Mouse (Mus musculus) telencephalon, adult 2 months (tissue): ENCODE measurements around the gene Fry.
A peak's percentile ranks its signal among the peaks of the same experiment; 100 is the strongest.
"Not testable (repeated sequence)": the region's sequence is repeated elsewhere in the genome, so short reads cannot be mapped to it uniquely, and the experiment has no call there.

ENCODE experiments used
- DNase-seq: peaks from one replicate; pipeline ENCODE4 v3.0.0-alpha.2; 2011; ENCODE audit warnings: low read depth, low spot score

The Fry gene

GRCm38 (mm10) chr5:150453490-150453889 is 335.0 kb downstream of the Fry start:
- no peak for DNase-seq

- no peak for DNase-seq
Measured at GRCm38 (mm10) chr5:150457165-150457903, 338.9 kb downstream of the Fry start.

GRCm38 (mm10) chr5:150457904-150458739 is 339.7 kb downstream of the Fry start:
- no peak for DNase-seq

DNA sequence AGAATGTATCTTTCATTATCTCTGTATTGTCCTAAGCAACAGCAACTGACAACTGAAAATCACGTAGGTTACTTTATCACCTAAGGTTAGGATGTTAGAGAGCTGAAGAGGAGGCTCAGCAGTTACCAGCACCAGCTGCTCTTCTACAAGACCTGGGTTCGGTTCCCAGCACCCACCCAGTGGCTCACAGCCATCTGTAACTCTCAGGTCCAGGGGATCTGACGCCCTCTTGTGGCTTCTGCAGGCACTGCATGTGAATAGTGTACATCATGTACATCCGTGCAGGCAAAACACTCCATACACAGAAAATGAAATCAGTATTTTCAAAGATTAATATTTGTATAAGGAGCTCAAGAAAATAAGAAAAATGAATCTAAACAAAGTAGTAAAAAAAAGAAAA is 341.4 kb downstream of the Fry start:
- DNase-seq = no peak

GRCm38 (mm10) chr5:150464721-150465120 is 346.3 kb downstream of the Fry start:
- DNase-seq = no peak

DNA sequence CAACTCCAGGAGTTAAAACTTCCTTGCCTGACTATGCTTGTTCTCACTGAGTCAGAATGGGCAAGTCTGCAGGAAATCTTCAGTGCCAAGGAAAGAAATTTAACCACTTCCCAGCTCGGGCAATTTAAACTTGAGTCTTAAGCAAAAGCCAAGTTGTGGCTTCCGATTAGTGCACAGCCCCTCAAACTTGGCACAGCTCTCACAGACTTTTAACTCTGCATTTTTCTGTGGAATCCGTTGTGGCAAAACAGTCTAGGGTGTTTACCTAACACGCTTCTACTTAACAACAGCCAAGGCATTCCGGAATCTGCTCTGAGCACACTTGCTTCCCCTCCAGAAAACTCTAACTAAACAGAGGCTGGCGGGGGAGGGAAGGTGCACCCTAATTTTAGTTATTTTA is 346.8 kb downstream of the Fry start:
- DNase-seq = no peak

DNA sequence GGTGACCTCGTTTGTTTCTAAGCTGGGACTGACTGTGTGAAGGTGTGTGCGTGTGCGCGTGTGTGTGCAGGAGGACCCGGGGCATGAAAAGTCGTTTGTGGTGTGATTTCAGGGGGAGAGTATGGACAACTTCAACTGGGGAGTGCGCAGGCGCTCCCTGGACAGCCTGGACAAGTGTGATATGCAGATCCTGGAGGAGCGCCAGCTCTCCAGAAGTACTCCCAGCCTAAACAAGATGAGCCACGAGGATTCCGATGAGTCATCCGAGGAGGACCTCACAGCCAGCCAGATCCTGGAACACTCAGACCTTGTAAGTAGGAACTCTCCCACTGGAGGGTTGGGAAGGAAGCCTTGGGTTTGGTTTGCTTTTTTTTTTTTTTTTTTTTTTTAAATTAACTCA is 347.7 kb downstream of the Fry start:
- DNase-seq = peak; percentile 89

DNA sequence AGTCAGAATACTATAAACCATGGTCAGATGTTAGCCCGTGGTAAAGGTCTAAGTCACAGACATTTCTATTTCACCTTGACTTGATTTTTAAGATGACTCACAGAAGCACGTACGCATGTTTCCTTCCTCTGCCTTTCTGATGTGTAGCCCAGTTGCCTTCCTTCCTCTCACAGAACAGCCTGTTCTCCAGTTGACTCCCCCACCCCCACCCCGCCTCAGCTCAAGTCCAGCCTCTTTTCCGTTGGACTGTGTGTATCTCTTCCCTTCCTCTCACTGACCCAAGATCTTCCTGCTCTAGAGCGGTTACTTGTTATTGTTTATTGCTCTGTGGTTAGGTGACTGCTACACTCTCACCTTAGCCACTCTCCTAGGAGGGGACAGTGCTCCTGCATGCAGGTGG is 350.0 kb downstream of the Fry start:
- DNase-seq = no peak

- DNase-seq = no peak
Measured at GRCm38 (mm10) chr5:150477364-150477763, 358.9 kb downstream of the Fry start.

DNA sequence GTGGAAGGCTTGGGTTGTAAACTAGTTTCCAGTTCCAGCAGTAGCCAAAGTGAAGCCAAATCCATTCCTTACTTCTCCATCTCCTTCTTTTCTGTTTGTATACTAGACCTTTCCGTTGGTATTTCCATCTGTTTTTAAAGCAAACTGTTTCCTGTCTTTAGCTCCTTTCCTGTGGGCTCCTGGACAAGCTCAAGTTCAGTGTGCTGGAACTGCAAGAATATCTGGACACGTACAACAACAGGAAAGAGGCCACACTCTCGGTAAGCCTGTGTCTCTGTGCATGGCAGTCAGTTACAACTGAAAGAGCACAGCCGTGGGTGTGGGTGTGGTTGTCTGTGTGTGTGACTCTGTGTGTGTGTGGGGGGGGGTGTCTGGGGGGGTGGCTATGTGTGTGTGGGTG is 360.2 kb downstream of the Fry start:
- no peak for DNase-seq

DNA sequence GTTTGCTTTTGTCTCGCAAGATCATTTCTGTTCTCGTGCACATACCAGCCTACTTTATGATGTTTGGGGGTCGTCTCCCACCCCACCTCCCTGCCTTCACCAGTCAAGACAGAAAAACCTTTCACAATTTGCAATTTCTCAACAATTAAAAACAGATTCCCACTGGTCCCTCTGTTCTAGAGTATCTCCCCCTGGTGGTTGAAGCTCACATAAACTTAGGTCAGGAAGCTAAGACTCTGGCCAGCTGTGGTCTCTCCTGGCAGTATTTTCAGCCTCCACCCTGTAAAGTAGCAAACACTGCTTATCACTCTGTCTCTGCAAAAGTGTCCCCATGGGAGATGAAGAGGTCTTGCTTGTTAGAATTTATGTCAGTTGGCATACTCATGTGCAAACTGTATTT is 366.8 kb downstream of the Fry start:
- DNase-seq = no peak

DNA sequence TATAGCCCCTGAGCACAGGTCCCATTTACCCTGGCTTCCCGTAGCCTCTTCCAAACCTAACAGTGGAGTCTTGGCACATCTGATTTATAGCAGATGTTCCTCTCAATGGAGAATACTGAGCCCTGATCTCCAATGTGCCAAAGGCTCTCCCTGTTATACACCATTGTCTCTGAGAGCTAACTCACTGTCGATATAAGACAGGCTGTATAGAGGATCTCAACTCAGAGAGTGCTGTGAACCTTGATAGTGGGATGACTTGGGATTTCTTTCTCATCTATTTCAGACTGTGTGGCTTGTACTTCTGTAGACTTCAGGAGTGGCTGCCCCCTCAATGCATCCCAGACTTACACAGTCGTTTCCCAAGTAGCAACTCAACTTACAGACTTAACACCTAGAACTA is 371.8 kb downstream of the Fry start:
- DNase-seq = no peak

DNA sequence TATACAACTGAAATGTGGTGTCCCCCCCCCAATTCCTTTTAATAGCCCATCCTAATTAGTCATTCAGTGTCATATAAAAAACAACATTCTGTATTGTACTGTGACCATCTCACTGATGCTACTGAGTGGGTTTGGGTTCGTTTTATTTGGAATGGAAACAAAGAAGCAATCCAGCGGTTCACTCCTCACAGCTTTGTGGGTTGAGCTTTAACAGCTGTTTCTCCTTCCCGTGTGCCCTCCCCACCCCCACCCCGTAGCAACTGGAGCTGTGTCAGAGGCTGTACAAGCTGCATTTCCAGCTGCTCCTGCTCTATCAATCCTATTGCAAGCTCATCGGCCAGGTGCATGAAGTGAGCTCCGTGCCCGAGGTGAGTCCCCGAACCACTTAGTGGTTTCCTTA is 372.4 kb downstream of the Fry start:
- DNase-seq = no peak

DNA sequence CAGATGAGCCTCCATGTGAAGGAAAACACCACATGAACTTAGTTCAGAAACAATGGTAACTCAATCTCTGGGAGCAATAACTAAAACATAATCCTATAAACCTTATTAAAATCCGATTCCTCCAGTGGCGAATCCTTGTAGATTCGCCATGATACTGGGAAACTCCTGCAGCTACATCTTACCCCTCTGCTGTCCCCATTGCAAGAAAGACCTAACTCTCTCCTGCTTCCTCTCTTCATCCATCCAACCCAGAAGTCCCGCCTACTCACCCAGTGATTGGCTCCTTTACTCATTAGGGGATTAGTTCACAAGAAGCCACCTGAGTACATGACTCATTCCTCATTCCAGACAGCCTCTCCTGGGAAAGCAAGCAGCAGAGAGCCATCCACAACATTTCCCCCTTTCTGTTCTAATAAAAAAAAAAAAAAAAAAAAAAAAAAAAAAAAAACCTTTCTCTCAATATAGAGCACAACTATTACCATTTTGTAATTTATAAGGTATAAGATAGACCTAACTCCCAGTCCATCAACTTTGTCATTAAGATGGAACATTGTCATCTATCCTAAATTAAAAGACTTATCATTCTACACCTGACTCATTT is 373.2 kb downstream of the Fry start:
- DNase-seq = not testable (repeated sequence)

- DNase-seq = no peak
Measured at GRCm38 (mm10) chr5:150495792-150496191, 377.3 kb downstream of the Fry start.

DNA sequence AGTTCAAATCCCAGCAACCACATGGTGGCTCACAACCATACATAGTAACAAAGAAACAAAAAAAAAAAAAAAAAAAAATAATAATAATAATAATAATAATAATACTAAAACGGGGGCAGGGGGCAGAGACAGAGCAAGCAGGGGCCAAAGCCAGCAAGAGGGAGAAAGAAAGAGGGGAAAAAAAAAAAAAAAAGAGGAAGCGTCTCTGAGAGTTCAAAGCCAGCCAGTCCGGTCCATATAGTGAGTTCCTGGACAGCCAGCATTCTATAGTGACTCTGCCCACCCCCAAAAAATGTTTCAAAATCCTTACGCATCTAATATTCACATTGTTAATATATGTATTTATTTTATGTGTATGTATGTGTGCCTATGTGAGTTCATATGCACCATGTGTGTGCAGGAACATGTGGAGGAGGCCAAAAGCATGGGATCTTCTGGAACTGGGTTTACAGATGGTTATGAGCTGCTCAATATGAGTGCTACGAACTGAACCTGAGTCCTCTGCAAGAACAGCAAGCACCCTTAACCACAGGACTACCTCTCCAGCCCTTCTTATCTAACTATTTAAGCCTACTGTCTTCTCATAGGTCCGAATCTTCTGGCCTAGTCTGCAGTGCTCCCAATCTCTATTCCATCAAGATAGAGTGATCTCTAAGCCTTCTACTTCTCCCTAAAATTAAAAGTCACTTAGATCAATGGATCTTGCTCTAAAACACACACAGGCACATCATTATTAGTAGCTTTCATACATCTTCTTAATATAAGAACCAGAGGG is 392.2 kb downstream of the Fry start:
- no peak for DNase-seq

DNA sequence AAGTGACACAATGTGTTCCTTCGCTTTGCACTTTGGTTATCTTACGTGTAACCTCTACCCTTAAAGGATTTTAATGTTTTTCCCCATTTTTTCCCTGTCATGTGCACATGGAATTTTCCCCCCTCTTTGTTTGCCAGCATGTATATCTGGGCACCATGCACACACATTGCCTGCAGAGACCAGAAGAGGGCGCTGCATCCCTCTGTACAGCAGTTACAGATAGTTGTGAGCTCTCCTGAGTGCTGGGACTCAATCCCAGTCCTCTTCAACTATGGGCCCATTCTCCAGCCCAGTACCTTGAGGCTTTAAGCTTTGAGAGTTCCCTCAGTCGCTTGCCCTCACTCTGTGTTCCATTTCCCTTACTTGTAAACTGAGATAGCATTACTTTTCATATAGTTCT is 394.8 kb downstream of the Fry start:
- no peak for DNase-seq

DNA sequence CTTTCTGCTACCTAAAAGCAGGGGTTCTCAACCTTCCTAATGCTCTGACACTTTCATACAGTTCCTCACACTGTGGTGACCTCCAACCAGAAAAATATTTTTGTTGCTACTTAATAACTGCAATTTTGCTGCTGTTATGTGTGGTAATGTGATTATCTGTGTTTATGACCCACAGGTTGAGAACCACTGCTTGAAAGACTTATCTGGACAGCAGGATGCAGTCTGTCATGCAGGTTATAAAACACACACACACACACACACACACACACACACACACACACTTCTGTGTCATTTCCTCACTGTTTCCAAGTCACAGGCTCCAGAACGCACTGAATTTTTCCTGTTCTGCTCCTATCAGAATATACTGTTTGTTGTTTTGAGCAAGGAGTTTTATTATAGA is 395.6 kb downstream of the Fry start:
- DNase-seq = no peak

GRCm38 (mm10) chr5:150518064-150518463 is 399.6 kb downstream of the Fry start, which contains the start of gene Zar1l:
Zar1l (minus strand) TSS chr5:150518164.
- no peak for DNase-seq

- no peak for DNase-seq
Measured at GRCm38 (mm10) chr5:150519551-150519950, 401.1 kb downstream of the Fry start.

DNA sequence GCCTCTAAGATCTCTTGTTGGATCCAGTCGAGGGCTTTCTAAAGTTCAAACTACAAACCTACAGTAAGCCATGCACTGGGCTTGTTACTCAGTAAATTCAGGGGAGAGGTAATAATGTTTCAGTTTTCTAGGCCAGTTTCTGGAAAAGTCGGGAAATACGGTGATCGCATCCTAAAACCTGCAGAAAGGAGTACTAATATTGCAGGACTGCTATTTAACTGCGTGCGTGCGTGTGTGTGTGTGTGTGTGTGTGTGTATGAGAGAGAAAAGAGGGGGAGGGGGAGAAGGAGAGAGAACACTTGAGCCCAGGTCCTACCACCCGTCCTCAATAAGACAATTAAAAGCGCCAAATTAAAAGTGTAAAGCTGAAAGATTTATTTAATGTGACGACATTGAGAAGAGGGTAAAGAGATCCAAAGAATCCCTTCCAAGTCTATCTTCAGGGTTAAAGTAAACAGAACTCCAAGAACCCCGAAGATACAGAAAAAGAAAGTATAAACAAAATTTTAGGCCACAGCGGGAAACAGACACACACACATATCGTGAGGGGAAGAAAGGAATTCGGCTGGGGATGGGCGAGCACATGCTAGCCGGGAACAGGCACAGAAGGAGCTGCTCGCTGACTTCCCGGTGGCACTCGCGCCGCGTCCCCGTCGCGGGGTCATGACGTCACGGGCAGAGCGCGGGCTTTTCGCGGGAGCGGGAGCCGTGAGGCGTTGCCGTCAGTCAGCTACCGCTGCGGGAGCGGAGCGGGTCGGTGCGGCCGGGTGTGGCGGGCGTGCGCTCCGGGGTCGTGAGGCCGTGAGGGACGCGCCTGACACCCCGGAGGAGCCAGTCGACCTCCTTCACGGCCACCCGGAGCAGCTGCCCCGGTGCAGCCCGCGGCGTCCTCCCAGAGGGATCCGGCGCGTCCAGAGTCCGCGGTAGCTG is 403.8 kb downstream of the Fry start, which contains the start of gene Brca2:
TSS of gene Brca2 (plus strand) at position 694 of the 930 bp plus-strand sequence.
- peak; percentile 60 for DNase-seq
